Mouse (Mus musculus): ENCODE measurements around the gene Rictor. TPM values are rescaled to one million over a fixed set of nuclear protein-coding genes. Genes with fewer than 3 reads are reported as not detected.
"Not testable (repeated sequence)": the region's sequence is repeated elsewhere in the genome, so short reads cannot be mapped to it uniquely, and the experiment has no call there.

Gene Rictor
- total and polyA plus RNA-seq, 2 experiments: 3.0 to 21.5 TPM

DNA sequence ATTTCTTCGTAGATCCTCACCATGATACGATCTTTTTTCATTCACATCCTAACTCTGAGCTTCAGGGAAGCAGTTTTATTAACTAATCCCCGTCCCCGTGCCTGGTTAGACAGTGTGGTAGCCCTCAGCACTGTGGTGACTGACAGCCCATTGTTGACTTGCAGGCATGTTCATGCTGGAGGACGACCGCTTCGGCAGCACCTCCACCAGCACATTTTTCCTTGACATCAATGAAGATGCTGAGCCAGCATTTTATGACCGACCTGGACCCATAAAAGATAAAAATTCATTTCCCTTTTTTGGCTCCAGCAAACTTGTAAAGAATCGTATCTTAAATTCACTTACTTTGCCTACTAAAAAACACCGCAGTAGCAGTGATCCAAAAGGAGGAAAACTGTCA, 78.0 kb downstream of the Rictor start:
- Histone ChIP-seq H3K9ac (ENCODE audit: low read depth, low read length) (no peak overlapping the region), H3K27ac (replicated peaks; ENCODE audit: insufficient read depth, low read depth, low read length) (no peak overlapping the region), H3K79me2 (ENCODE audit: control insufficient read depth, insufficient read depth, low read length) (no peaks in the 10 kb centered on the region), H3K4me3 (ENCODE audit: insufficient read depth, low read depth, low read length) (no peak overlapping the region), H3K4me1 (ENCODE audit: control insufficient read depth, insufficient read depth, low read length) (no peaks in the 10 kb centered on the region), H3K36me3 (ENCODE audit: control insufficient read depth, insufficient read depth, low read length) (peaks cover 67% of the 10 kb centered on the region), H3K27me3 (ENCODE audit: control insufficient read depth, insufficient read depth, low read length) (no peaks in the 10 kb centered on the region)
- DNase-seq (ENCODE audit: extremely low read depth, low read depth, low spot score): no peak
- no peak for TF ChIP-seq CTCF (IDR thresholded peaks at IDR 0.05; ENCODE audit: low read depth, low read length)
- no peak for TF ChIP-seq POLR2A (IDR thresholded peaks at IDR 0.05; ENCODE audit: extremely low read depth, insufficient read depth, low read length)
- 93% methylated on average over 10 of the region's 10 CpGs for WGBS

DNA sequence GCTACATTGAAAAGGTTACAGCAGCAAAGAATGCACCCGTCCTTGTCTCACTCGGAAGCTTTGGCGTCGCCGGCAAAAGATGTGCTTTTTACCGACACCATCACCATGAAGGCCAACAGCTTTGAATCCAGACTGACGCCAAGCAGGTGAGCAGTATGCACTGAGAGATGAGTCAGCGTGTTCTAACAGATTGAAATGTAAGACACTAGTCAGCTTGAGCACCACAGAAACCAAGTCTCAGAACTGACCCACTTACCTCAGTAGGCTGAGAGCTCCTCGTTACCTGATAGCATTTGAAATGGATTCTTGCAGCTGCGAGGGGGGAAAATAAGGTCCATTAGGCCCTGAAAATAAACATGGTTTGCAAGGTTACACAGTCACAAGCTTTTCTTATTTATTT, 79.1 kb downstream of the Rictor start:
- no peak overlapping the region for H3K27ac ChIP-seq (replicated peaks; ENCODE audit: insufficient read depth, low read depth, low read length)
- TF ChIP-seq POLR2A (IDR thresholded peaks at IDR 0.05; ENCODE audit: extremely low read depth, insufficient read depth, low read length) (no peak), CTCF (IDR thresholded peaks at IDR 0.05; ENCODE audit: low read depth, low read length) (no peak)
- 96% methylated on average over 10 of the region's 10 CpGs for WGBS
- H3K4me1 ChIP-seq (ENCODE audit: control insufficient read depth, insufficient read depth, low read length): no peaks in the 10 kb centered on the region
- H3K36me3 ChIP-seq (ENCODE audit: control insufficient read depth, insufficient read depth, low read length): peaks cover 69% of the 10 kb centered on the region
- no peak overlapping the region for H3K4me3 ChIP-seq (ENCODE audit: insufficient read depth, low read depth, low read length)
- no peak overlapping the region for H3K9ac ChIP-seq (ENCODE audit: low read depth, low read length)
- H3K27me3 ChIP-seq (ENCODE audit: control insufficient read depth, insufficient read depth, low read length): no peaks in the 10 kb centered on the region
- DNase-seq (ENCODE audit: extremely low read depth, low read depth, low spot score): no peak
- H3K79me2 ChIP-seq (ENCODE audit: control insufficient read depth, insufficient read depth, low read length): no peaks in the 10 kb centered on the region

DNA sequence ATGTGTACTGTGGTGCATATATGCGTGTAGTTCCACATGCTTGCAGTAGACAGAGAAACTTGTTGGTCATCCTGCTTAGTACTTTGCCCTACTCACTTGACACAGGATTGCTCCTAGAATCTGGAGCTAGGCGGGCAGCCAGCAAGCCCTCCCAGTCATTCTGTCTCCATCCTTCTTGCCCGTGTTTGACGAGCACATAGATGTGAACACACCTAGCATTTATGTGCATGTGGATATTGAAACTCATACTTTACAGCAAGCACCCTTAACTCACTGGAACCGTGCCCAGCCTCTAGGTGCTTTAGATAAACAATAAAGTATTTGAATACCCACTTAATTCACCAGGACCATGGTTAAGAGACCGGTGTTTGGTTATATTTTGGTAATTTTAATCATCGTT, 81.8 kb downstream of the Rictor start:
- WGBS: 86% methylated on average over 7 of the region's 7 CpGs
- Histone ChIP-seq H3K9ac (ENCODE audit: low read depth, low read length) (no peak overlapping the region), H3K27me3 (ENCODE audit: control insufficient read depth, insufficient read depth, low read length) (no peaks in the 10 kb centered on the region), H3K79me2 (ENCODE audit: control insufficient read depth, insufficient read depth, low read length) (no peaks in the 10 kb centered on the region), H3K36me3 (ENCODE audit: control insufficient read depth, insufficient read depth, low read length) (peaks cover 73% of the 10 kb centered on the region), H3K27ac (replicated peaks; ENCODE audit: insufficient read depth, low read depth, low read length) (no peak overlapping the region), H3K4me3 (ENCODE audit: insufficient read depth, low read depth, low read length) (no peak overlapping the region), H3K4me1 (ENCODE audit: control insufficient read depth, insufficient read depth, low read length) (no peaks in the 10 kb centered on the region)
- DNase-seq (ENCODE audit: extremely low read depth, low read depth, low spot score): no peak
- TF ChIP-seq POLR2A (IDR thresholded peaks at IDR 0.05; ENCODE audit: extremely low read depth, insufficient read depth, low read length): no peak
- TF ChIP-seq CTCF (IDR thresholded peaks at IDR 0.05; ENCODE audit: low read depth, low read length): no peak

DNA sequence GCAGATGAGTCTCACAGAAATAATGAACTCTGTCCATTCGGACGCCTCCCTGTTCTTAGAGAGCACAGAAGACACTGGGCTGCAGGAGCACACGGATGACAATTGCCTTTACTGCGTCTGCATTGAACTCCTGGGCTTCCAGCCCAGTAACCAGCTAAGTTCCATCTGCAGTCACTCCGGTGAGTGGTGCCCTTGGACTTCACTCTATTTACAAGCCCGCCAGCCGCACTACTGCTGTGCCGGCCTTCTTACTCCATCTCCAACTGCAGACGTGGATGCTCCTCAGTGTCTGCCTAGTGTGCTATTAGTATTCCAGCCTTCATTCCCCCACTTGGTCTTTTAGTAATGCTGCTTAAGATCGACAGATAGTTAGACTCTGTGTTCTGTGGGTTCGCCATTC, 83.5 kb downstream of the Rictor start:
- Histone ChIP-seq H3K27me3 (ENCODE audit: control insufficient read depth, insufficient read depth, low read length) (no peaks in the 10 kb centered on the region), H3K9ac (ENCODE audit: low read depth, low read length) (no peak overlapping the region), H3K36me3 (ENCODE audit: control insufficient read depth, insufficient read depth, low read length) (peaks cover 77% of the 10 kb centered on the region), H3K27ac (replicated peaks; ENCODE audit: insufficient read depth, low read depth, low read length) (no peak overlapping the region), H3K4me3 (ENCODE audit: insufficient read depth, low read depth, low read length) (no peak overlapping the region), H3K79me2 (ENCODE audit: control insufficient read depth, insufficient read depth, low read length) (no peaks in the 10 kb centered on the region), H3K4me1 (ENCODE audit: control insufficient read depth, insufficient read depth, low read length) (no peaks in the 10 kb centered on the region)
- WGBS: 80% methylated on average over 11 of the region's 11 CpGs
- DNase-seq (ENCODE audit: extremely low read depth, low read depth, low spot score): no peak
- TF ChIP-seq CTCF (IDR thresholded peaks at IDR 0.05; ENCODE audit: low read depth, low read length) (no peak), POLR2A (IDR thresholded peaks at IDR 0.05; ENCODE audit: extremely low read depth, insufficient read depth, low read length) (no peak)

DNA sequence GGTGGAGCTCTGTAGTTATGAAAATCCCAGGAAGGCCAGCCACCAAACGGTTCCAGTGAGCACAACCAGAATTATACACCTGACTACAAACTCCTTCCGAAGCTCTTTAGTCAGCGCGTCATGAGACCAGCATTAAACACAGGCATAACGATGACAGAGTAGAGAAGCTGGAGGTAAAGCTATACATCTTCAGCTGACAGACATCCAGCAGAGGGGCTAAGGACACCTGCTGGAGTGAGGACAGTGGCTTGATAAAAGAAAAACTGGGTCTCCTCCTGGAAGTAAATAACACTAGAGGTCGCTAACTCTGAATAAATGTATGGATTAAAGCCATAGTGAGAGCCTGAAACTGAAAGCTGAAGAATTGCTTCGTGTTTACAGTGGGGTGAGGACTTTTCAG, 84.7 kb downstream of the Rictor start:
- Histone ChIP-seq H3K79me2 (ENCODE audit: control insufficient read depth, insufficient read depth, low read length) (no peaks in the 10 kb centered on the region), H3K27ac (replicated peaks; ENCODE audit: insufficient read depth, low read depth, low read length) (no peak overlapping the region), H3K4me3 (ENCODE audit: insufficient read depth, low read depth, low read length) (no peak overlapping the region), H3K27me3 (ENCODE audit: control insufficient read depth, insufficient read depth, low read length) (no peaks in the 10 kb centered on the region), H3K36me3 (ENCODE audit: control insufficient read depth, insufficient read depth, low read length) (peaks cover 77% of the 10 kb centered on the region), H3K4me1 (ENCODE audit: control insufficient read depth, insufficient read depth, low read length) (no peaks in the 10 kb centered on the region), H3K9ac (ENCODE audit: low read depth, low read length) (no peak overlapping the region)
- 90% methylated on average over 7 of the region's 7 CpGs for WGBS
- no peak for DNase-seq (ENCODE audit: extremely low read depth, low read depth, low spot score)
- TF ChIP-seq POLR2A (IDR thresholded peaks at IDR 0.05; ENCODE audit: extremely low read depth, insufficient read depth, low read length) (no peak), CTCF (IDR thresholded peaks at IDR 0.05; ENCODE audit: low read depth, low read length) (no peak)

DNA sequence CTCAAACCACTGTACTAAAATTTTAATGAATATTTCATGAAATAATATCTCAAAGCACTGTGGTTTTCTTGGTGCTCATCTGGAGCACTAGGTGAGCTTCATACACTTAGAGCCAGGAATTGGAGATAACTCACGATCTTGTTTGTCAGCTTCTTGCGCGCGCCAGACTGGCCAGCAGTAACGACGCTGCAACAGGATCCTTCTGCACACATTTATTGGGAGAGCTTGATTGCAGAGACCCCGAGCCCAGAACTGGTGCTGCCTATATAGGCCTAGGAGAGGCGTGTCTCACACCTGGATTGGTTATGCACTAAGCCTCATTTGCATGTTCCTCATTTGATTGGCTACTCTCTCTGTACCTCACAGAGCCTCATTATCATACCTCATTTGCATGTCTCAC, 93.0 kb downstream of the Rictor start:
- not testable (repeated sequence) for H3K4me1 ChIP-seq (ENCODE audit: control insufficient read depth, insufficient read depth, low read length); H3K9ac ChIP-seq (ENCODE audit: low read depth, low read length); H3K79me2 ChIP-seq (ENCODE audit: control insufficient read depth, insufficient read depth, low read length); H3K4me3 ChIP-seq (ENCODE audit: insufficient read depth, low read depth, low read length); H3K27me3 ChIP-seq (ENCODE audit: control insufficient read depth, insufficient read depth, low read length); DNase-seq (ENCODE audit: extremely low read depth, low read depth, low spot score); H3K27ac ChIP-seq (replicated peaks; ENCODE audit: insufficient read depth, low read depth, low read length)
- H3K36me3 ChIP-seq (ENCODE audit: control insufficient read depth, insufficient read depth, low read length): peaks cover 18% of the 10 kb centered on the region
- over 99% methylated on average over 8 of the region's 8 CpGs for WGBS

Measured in liver, adult 2 months (tissue).